Mouse (Mus musculus) lung, adult 2 months (tissue): Measurements from ENCODE around the gene Il11ra1.

ENCODE experiments used
- CTCF ChIP-seq: fragments of 200-500 bp; IDR thresholded peaks from 2 replicates; pipeline ENCODE4 v1.5.1; 2011; ENCODE audit warnings: mild to moderate bottlenecking, low read length, control low read depth; ENCODE audit not compliant: insufficient read depth
- POLR2A ChIP-seq: fragments of 200-500 bp; IDR thresholded peaks from 2 replicates; pipeline ENCODE4 v1.6.1; 2011; ENCODE audit warnings: low read depth, mild to moderate bottlenecking, control low read depth, low read length, borderline replicate concordance; ENCODE audit errors: extremely low read depth

- TF ChIP-seq CTCF: no peak
- TF ChIP-seq POLR2A: no peak
These were observed 38.8 kb upstream of the Il11ra1 start for GRCm38 (mm10) chr4:41660851-41661430.
